Mouse (Mus musculus): ENCODE measurements around the gene Sgsm1.

DNA sequence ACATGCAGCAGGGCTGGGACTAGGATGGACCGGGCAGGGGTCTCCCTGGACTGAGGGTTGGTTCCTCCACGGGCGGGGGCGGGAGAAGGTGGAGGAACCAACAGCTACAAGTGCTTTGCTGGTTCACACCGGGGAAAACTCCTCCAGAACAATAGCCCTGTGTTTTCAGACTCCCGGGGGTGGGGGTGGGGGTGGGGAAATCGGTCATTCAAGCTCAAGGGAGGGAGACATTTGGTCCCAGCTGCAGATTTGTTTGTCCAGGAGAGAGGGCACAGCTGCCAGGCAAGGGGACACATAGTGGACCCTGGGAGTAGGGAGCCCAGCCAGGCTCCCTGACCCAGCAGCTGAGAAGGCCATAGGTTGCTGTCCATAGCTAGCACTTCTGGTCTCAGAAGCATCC lies 38.6 kb upstream of the Sgsm1 start:
- TF ChIP-seq CTCF (IDR thresholded peaks at IDR 0.05; ENCODE audit: insufficient read depth, low read length) (no peak), POLR2A (IDR thresholded peaks at IDR 0.05; ENCODE audit: borderline replicate concordance, extremely low read depth, low read depth, low read length) (no peak)
